Mouse (Mus musculus): ENCODE results near the gene Hoxa2. TPM values are rescaled to one million over a fixed set of nuclear protein-coding genes. Genes with fewer than 3 reads are reported as not detected.

The Hoxa2 gene
- total RNA-seq, 2 experiments from 2014 or later: 0.22 TPM; not detected in 1

GRCm38 (mm10) chr6:52168191-52169055 lies 3.8 kb upstream of the Hoxa2 start:
- DNase-seq: no peak
- intact Hi-C loops (cut with DNase I): no loop called here

- intact Hi-C loops (cut with DNase I): no loop called here
- no peak for DNase-seq
Observed at GRCm38 (mm10) chr6:52167736-52168161, 3.1 kb upstream of the Hoxa2 start.

- DNase-seq: no peak
- intact Hi-C loops (cut with DNase I): no loop called here
Observed at GRCm38 (mm10) chr6:52167176-52167575, 2.5 kb upstream of the Hoxa2 start.

- no peak for DNase-seq
- intact Hi-C loops (cut with DNase I): no loop called here
Observed at GRCm38 (mm10) chr6:52166431-52167077, 1.9 kb upstream of the Hoxa2 start.

- intact Hi-C loops (cut with DNase I): no loop called here
- no peak for DNase-seq
Observed at GRCm38 (mm10) chr6:52165441-52166370, 1.1 kb upstream of the Hoxa2 start.

- intact Hi-C loops (cut with DNase I): loop anchor here (5.0 kb wide), 1 partner anchor 43 kb away; the partner anchor contains the start of gene Hoxa6
- DNase-seq: no peak
Observed at GRCm38 (mm10) chr6:52164051-52164625, 493 bp downstream of the Hoxa2 start.

GRCm38 (mm10) chr6:52163366-52164031 lies 1.1 kb downstream of the Hoxa2 start:
- DNase-seq: no peak
- intact Hi-C loops (cut with DNase I): loop anchor here (5.0 kb wide), 1 partner anchor 44 kb away; the partner anchor contains the start of gene Hoxa6

GRCm38 (mm10) chr6:52162611-52163365 lies 1.8 kb downstream of the Hoxa2 start:
- intact Hi-C loops (cut with DNase I): loop anchor here (5.0 kb wide), 1 partner anchor 45 kb away; the partner anchor contains the start of gene Hoxa6
- DNase-seq: no peak

- intact Hi-C loops (cut with DNase I): loop anchor here (5.0 kb wide), 1 partner anchor 45 kb away; the partner anchor contains the start of gene Hoxa6
- DNase-seq: no peak
Observed at GRCm38 (mm10) chr6:52162093-52162380, 2.6 kb downstream of the Hoxa2 start.

GRCm38 (mm10) chr6:52161336-52162092 lies 3.1 kb downstream of the Hoxa2 start:
- intact Hi-C loops (cut with DNase I): loop anchor here (5.0 kb wide), 1 partner anchor 46 kb away; the partner anchor contains the start of gene Hoxa6
- DNase-seq: no peak

GRCm38 (mm10) chr6:52160511-52161335 lies 3.9 kb downstream of the Hoxa2 start:
- intact Hi-C loops (cut with DNase I): loop anchor here (5.0 kb wide), 1 partner anchor 47 kb away; the partner anchor contains the start of gene Hoxa6
- no peak for DNase-seq

- no peak for DNase-seq
- intact Hi-C loops (cut with DNase I): loop anchor here (5.0 kb wide), 3 partner anchors 32 to 153 kb away; partner anchors contain the start of genes Hoxa4 and Hoxa6
Observed at GRCm38 (mm10) chr6:52159979-52160378, 4.7 kb downstream of the Hoxa2 start.

- DNase-seq: no peak
- intact Hi-C loops (cut with DNase I): loop anchor here (5.0 kb wide), 2 partner anchors 33 to 152 kb away; partner anchors contain the start of gene Hoxa4
Observed at GRCm38 (mm10) chr6:52159164-52159761, 5.4 kb downstream of the Hoxa2 start.

- peak; percentile 59 to 62 for DNase-seq
- intact Hi-C loops (cut with DNase I): loop anchor here (5.0 kb wide), 2 partner anchors 34 to 151 kb away; partner anchors contain the start of gene Hoxa4
Observed at GRCm38 (mm10) chr6:52158276-52159051, 6.2 kb downstream of the Hoxa2 start, which contains the start of gene Hoxa1. Hoxa1 (minus strand) TSS chr6:52158317.

GRCm38 (mm10) chr6:52157466-52158275 lies 7.0 kb downstream of the Hoxa2 start:
- no peak for DNase-seq
- intact Hi-C loops (cut with DNase I): loop anchor here (5.0 kb wide), 2 partner anchors 35 to 150 kb away; partner anchors contain the start of gene Hoxa4
